Mouse (Mus musculus) erythroblast, embryonic 14.5 days (primary cell): ENCODE results near the gene Dppa2. TPM values are rescaled to one million over a fixed set of nuclear protein-coding genes. Genes with fewer than 3 reads are reported as not detected.

Experiments used
- H3K27me3 ChIP-seq: 2 replicates; pipeline ENCODE4 v1.6.1; 2012; ENCODE audit warnings: inconsistent platforms; ENCODE audit not compliant: control insufficient read depth
- H3K36me3 ChIP-seq: 2 replicates; pipeline ENCODE4 v1.6.1; 2012; ENCODE audit warnings: mild to moderate bottlenecking, inconsistent platforms; ENCODE audit not compliant: control insufficient read depth
- H3K4me1 ChIP-seq: 2 replicates; pipeline ENCODE4 v1.6.1; 2012; ENCODE audit warnings: inconsistent platforms; ENCODE audit not compliant: control insufficient read depth
- H3K4me3 ChIP-seq: replicated peaks from 2 replicates; pipeline ENCODE3; 2012; ENCODE audit warnings: moderate library complexity, mild to moderate bottlenecking, inconsistent platforms
- H3K9me3 ChIP-seq: 2 replicates; pipeline ENCODE4 v1.6.1; 2012; ENCODE audit warnings: low read length, inconsistent platforms, mixed read lengths; ENCODE audit not compliant: control insufficient read depth
- GATA1 ChIP-seq: IDR thresholded peaks from 2 replicates; pipeline ENCODE4 v1.6.1; 2012; ENCODE audit warnings: low read length, inconsistent platforms, mixed read lengths
- TAL1 ChIP-seq: IDR thresholded peaks from 3 replicates; pipeline ENCODE4 v1.6.1; 2012; ENCODE audit warnings: low read length, inconsistent platforms, mixed read lengths
- polyA plus RNA-seq: library from polyadenylated mRNA; stranded (reverse); fragments of >175 nt; gene quantifications from 2 replicates; pipeline ENCODE4 v1.2.3, GENCODE M21; 2012

Gene Dppa2
- polyA plus RNA-seq, 1 experiment, result not detected

GRCm38 (mm10) chr16:48326903-48327302 is 23.2 kb downstream of the Dppa2 start:
- TF ChIP-seq TAL1 (no peak), GATA1 (no peak)
- H3K4me3 ChIP-seq, result no peak overlapping the region
- H3K9me3 ChIP-seq, result no peaks in the 10 kb centered on the region
- H3K4me1 ChIP-seq, result no peaks in the 10 kb centered on the region
- H3K36me3 ChIP-seq, result no peaks in the 10 kb centered on the region
- no peaks in the 10 kb centered on the region for H3K27me3 ChIP-seq

GRCm38 (mm10) chr16:48328420-48328819 is 24.7 kb downstream of the Dppa2 start:
- no peak for TF ChIP-seq GATA1
- no peak for TF ChIP-seq TAL1
- Histone ChIP-seq H3K9me3 (no peaks in the 10 kb centered on the region; the same call in 1 of the 2 replicates), H3K4me3 (no peak overlapping the region), H3K27me3 (no peaks in the 10 kb centered on the region), H3K36me3 (no peaks in the 10 kb centered on the region), H3K4me1 (no peaks in the 10 kb centered on the region)

- Histone ChIP-seq H3K9me3 (no peaks in the 10 kb centered on the region; the same call in 1 of the 2 replicates), H3K36me3 (no peaks in the 10 kb centered on the region), H3K27me3 (no peaks in the 10 kb centered on the region), H3K4me3 (no peak overlapping the region), H3K4me1 (no peaks in the 10 kb centered on the region)
- TF ChIP-seq TAL1 (no peak), GATA1 (no peak)
Observed at GRCm38 (mm10) chr16:48331822-48332221, 28.1 kb downstream of the Dppa2 start.

GRCm38 (mm10) chr16:48335326-48335725 is 31.6 kb downstream of the Dppa2 start:
- H3K4me3 ChIP-seq, result no peak overlapping the region
- TF ChIP-seq GATA1 (no peak), TAL1 (no peak)
- H3K4me1 ChIP-seq, result no peaks in the 10 kb centered on the region
- H3K9me3 ChIP-seq, result no peaks in the 10 kb centered on the region; the same call in 1 of the 2 replicates
- no peaks in the 10 kb centered on the region for H3K36me3 ChIP-seq
- H3K27me3 ChIP-seq, result no peaks in the 10 kb centered on the region

- Histone ChIP-seq H3K27me3 (no peaks in the 10 kb centered on the region), H3K36me3 (no peaks in the 10 kb centered on the region), H3K4me3 (no peak overlapping the region), H3K4me1 (no peaks in the 10 kb centered on the region), H3K9me3 (peaks cover 4% of the 10 kb centered on the region; the same call in 1 of the 2 replicates)
- no peak for TF ChIP-seq GATA1
- TF ChIP-seq TAL1, result no peak
Observed at GRCm38 (mm10) chr16:48344193-48344592, 40.5 kb downstream of the Dppa2 start.

- Histone ChIP-seq H3K4me1 (no peaks in the 10 kb centered on the region), H3K36me3 (no peaks in the 10 kb centered on the region), H3K9me3 (peaks cover 2% of the 10 kb centered on the region; the same call in 1 of the 2 replicates), H3K27me3 (no peaks in the 10 kb centered on the region), H3K4me3 (no peak overlapping the region)
- TF ChIP-seq TAL1 (no peak), GATA1 (no peak)
Observed at GRCm38 (mm10) chr16:48347246-48347645, 43.5 kb downstream of the Dppa2 start.

GRCm38 (mm10) chr16:48355716-48356115 is 52.0 kb downstream of the Dppa2 start:
- Histone ChIP-seq H3K4me3 (no peak overlapping the region), H3K9me3 (no peaks in the 10 kb centered on the region; the same call in 1 of the 2 replicates), H3K36me3 (no peaks in the 10 kb centered on the region), H3K27me3 (no peaks in the 10 kb centered on the region), H3K4me1 (no peaks in the 10 kb centered on the region)
- TF ChIP-seq TAL1 (no peak), GATA1 (no peak)

GRCm38 (mm10) chr16:48356417-48356816 is 52.7 kb downstream of the Dppa2 start:
- no peak for TF ChIP-seq TAL1
- TF ChIP-seq GATA1, result no peak
- Histone ChIP-seq H3K36me3 (no peaks in the 10 kb centered on the region), H3K4me3 (no peak overlapping the region), H3K9me3 (peaks cover 3% of the 10 kb centered on the region; the same call in 1 of the 2 replicates), H3K27me3 (no peaks in the 10 kb centered on the region), H3K4me1 (no peaks in the 10 kb centered on the region)

- H3K9me3 ChIP-seq, result peaks cover 3% of the 10 kb centered on the region; the same call in 1 of the 2 replicates
- H3K4me1 ChIP-seq, result no peaks in the 10 kb centered on the region
- H3K4me3 ChIP-seq, result no peak overlapping the region
- H3K36me3 ChIP-seq, result no peaks in the 10 kb centered on the region
- TF ChIP-seq GATA1 (no peak), TAL1 (no peak)
- no peaks in the 10 kb centered on the region for H3K27me3 ChIP-seq
Observed at GRCm38 (mm10) chr16:48360887-48361286, 57.2 kb downstream of the Dppa2 start.

- TF ChIP-seq TAL1 (no peak), GATA1 (no peak)
Observed at GRCm38 (mm10) chr16:48366801-48367200, 63.1 kb downstream of the Dppa2 start.

More at GRCm38 (mm10) chr16:48366801-48367200, 63.1 kb downstream of the Dppa2 start:
- Histone ChIP-seq H3K9me3 (no peaks in the 10 kb centered on the region; the same call in 1 of the 2 replicates), H3K4me1 (no peaks in the 10 kb centered on the region), H3K36me3 (no peaks in the 10 kb centered on the region), H3K4me3 (no peak overlapping the region), H3K27me3 (no peaks in the 10 kb centered on the region)
